Comparison of ENCODE assay signal across 16 mouse cellular contexts in the genomic region with DNA sequence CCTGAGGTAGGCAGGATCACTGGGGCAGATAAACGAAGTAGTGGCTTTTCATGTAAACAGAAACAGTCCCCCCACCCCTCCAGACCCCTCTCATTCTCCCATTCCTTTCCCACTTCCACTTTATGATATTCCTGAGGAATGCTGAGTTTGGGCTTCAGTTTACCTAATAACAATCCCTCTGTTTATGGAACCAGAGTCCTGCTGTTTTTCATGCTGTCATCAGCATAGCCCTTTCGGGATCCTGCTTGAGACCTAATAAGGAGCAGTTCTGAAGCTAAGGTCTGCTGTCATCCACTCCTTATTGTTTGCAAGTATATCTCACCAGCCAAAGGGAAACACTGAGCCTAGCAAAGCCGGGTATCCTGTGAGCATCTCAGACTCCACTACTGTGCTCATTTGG.
"Had no signal": no experiment of that assay in that cellular context is flagged by ENCODE, and none has a peak within 500 bp of the region (broad histone marks: within the 10 kb centered on the region; RNA-seq: fewer than 3 reads in every experiment).

No protein-coding gene starts in this region.

- H3K27me3 ChIP-seq: lung, embryonic 15.5 days had no signal

- H3K9me3 ChIP-seq: lung, embryonic 15.5 days had no signal

- H3K9ac ChIP-seq: liver, embryonic 14.5 days; lung, embryonic 15.5 days had no signal

- H3K4me2 ChIP-seq: liver, embryonic 11.5 days; lung, embryonic 15.5 days; midbrain, embryonic 11.5 days had no signal

- H3K27ac ChIP-seq: kidney, postnatal 0 days; layer of hippocampus, adult 2 months; left cerebral cortex, adult 2 months; liver, embryonic 14.5 days; lung, embryonic 15.5 days had no signal

- H3K36me3 ChIP-seq: lung, embryonic 15.5 days had no signal

- H3K4me3 ChIP-seq: layer of hippocampus, adult 2 months; left cerebral cortex, adult 2 months; lung, embryonic 15.5 days had no signal

- DNase-seq: kidney, adult 18-20 months; kidney, postnatal 25 days; layer of hippocampus, postnatal 36 days; lung, adult 18-20 months; lung, postnatal 10 days; lung, postnatal 36 days; midbrain, embryonic 14.5 days; thymus, adult 2 months; thymus, postnatal 25 days had no signal

- H3K4me1 ChIP-seq: lung, embryonic 15.5 days had no signal
